Mouse (Mus musculus) C2C12 (cell line): ENCODE data around the gene Kdm5b. TPM values are rescaled to one million over a fixed set of nuclear protein-coding genes. Genes with fewer than 3 reads are reported as not detected.

Experiments used
- H3K27me3 ChIP-seq: one replicate; pipeline ENCODE4 v1.6.1; 2011; ENCODE audit not compliant: control insufficient read depth, insufficient read depth, insufficient read length
- H3K36me3 ChIP-seq: one replicate; pipeline ENCODE4 v1.6.1; 2011; ENCODE audit not compliant: control insufficient read depth, insufficient read depth
- H3K4me3 ChIP-seq: one replicate; pipeline ENCODE4 v1.5.1; 2011; ENCODE audit warnings: mild to moderate bottlenecking, control low read depth; ENCODE audit not compliant: poor library complexity, insufficient read depth, severe bottlenecking
- H3K79me2 ChIP-seq: one replicate; pipeline ENCODE4 v1.6.1; 2011; ENCODE audit not compliant: control insufficient read depth, insufficient read depth
- H3K79me3 ChIP-seq: one replicate; pipeline ENCODE4 v1.6.1; 2011; ENCODE audit warnings: low read depth, control low read depth
- H3ac ChIP-seq: one replicate; pipeline ENCODE3; 2011; ENCODE audit warnings: low read depth; ENCODE audit not compliant: control insufficient read depth, insufficient read length
- CEBPB ChIP-seq: IDR thresholded peaks from one replicate; pipeline ENCODE4 v1.6.1; 2011; ENCODE audit warnings: low read depth, mild to moderate bottlenecking, control low read depth, moderate library complexity
- CTCF ChIP-seq: IDR thresholded peaks from one replicate; pipeline ENCODE4 v1.5.1; 2011; ENCODE audit not compliant: control insufficient read depth, insufficient read depth, insufficient read length
- FOSL1 ChIP-seq: IDR thresholded peaks from one replicate; pipeline ENCODE4 v1.8.0; 2011; ENCODE audit warnings: mild to moderate bottlenecking, low read length; ENCODE audit not compliant: poor library complexity, insufficient read depth, severe bottlenecking
- MAX ChIP-seq: IDR thresholded peaks from one replicate; pipeline ENCODE4 v1.6.1; 2011; ENCODE audit warnings: mild to moderate bottlenecking, control low read depth
- MYOD1 ChIP-seq: IDR thresholded peaks from one replicate; pipeline ENCODE4 v1.6.1; 2011; ENCODE audit warnings: low read depth; ENCODE audit not compliant: control insufficient read depth, insufficient read length
- MYOG ChIP-seq: IDR thresholded peaks from one replicate; pipeline ENCODE4 v1.6.1; 2011; ENCODE audit not compliant: control insufficient read depth, insufficient read length; ENCODE audit errors: extremely low read depth
- USF1 ChIP-seq: IDR thresholded peaks from one replicate; pipeline ENCODE4 v1.6.1; 2011; ENCODE audit warnings: low read depth, mild to moderate bottlenecking, control low read depth, moderate library complexity
- polyA plus RNA-seq: library from polyadenylated mRNA; unstranded; fragments of >200 nt; fragmentation: generic; extraction: Trizol; gene quantifications from one replicate; pipeline ENCODE4 v1.2.1, GENCODE M21; 2012; ENCODE audit warnings: missing spikeins

The Kdm5b gene
- polyA plus RNA-seq, 1 experiment, result 3.4 TPM

GRCm38 (mm10) chr1:134660163-134660562 is 100.2 kb downstream of the Kdm5b start:
- no peaks in the 10 kb centered on the region for H3K79me3 ChIP-seq
- TF ChIP-seq FOSL1, result no peak
- no peak for TF ChIP-seq CEBPB
- no peak for TF ChIP-seq MYOG
- TF ChIP-seq USF1, result no peak
- no peak for TF ChIP-seq MYOD1
- no peak for TF ChIP-seq CTCF
- TF ChIP-seq MAX, result no peak
- no peaks in the 10 kb centered on the region for H3K36me3 ChIP-seq
- H3ac ChIP-seq, result no peak overlapping the region
- H3K4me3 ChIP-seq, result no peak overlapping the region
- peaks cover 32% of the 10 kb centered on the region for H3K27me3 ChIP-seq
- no peaks in the 10 kb centered on the region for H3K79me2 ChIP-seq

- H3K79me3 ChIP-seq, result no peaks in the 10 kb centered on the region
- peaks cover 4% of the 10 kb centered on the region for H3K27me3 ChIP-seq
- no peaks in the 10 kb centered on the region for H3K36me3 ChIP-seq
- H3ac ChIP-seq, result no peak overlapping the region
- H3K4me3 ChIP-seq, result no peak overlapping the region
- TF ChIP-seq CEBPB (no peak), CTCF (no peak), MYOG (no peak), MYOD1 (no peak), FOSL1 (no peak), USF1 (no peak), MAX (no peak)
- no peaks in the 10 kb centered on the region for H3K79me2 ChIP-seq
Observed at GRCm38 (mm10) chr1:134671234-134672070, 111.5 kb downstream of the Kdm5b start.

DNA sequence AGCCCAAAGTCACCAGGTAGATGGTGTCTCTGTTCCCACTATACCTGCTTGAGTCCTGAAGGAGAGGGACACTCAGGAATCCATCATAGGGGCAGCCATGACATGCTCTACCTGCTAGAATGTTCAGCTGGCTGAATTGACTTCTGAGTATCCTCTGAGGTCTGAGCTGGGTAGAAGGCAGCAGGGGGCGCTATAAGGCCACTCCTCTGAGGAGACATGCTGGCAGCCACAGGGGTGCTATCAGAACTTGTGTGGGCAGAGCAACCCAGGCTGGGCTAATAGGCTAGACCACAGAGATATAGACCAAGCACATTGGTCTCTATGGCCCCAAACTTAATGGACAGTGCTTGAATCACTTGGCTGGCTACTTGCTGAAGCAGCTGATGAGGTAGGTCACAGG is 114.3 kb downstream of the Kdm5b start:
- TF ChIP-seq MYOG, result no peak
- no peak for TF ChIP-seq MYOD1
- TF ChIP-seq FOSL1, result no peak
- no peak for TF ChIP-seq USF1
- TF ChIP-seq CEBPB, result no peak
- no peak for TF ChIP-seq CTCF
- no peak for TF ChIP-seq MAX
- H3K79me2 ChIP-seq, result no peaks in the 10 kb centered on the region
- H3K4me3 ChIP-seq, result no peak overlapping the region
- peaks cover 7% of the 10 kb centered on the region for H3K27me3 ChIP-seq
- H3ac ChIP-seq, result no peak overlapping the region
- no peaks in the 10 kb centered on the region for H3K36me3 ChIP-seq
- H3K79me3 ChIP-seq, result no peaks in the 10 kb centered on the region

DNA sequence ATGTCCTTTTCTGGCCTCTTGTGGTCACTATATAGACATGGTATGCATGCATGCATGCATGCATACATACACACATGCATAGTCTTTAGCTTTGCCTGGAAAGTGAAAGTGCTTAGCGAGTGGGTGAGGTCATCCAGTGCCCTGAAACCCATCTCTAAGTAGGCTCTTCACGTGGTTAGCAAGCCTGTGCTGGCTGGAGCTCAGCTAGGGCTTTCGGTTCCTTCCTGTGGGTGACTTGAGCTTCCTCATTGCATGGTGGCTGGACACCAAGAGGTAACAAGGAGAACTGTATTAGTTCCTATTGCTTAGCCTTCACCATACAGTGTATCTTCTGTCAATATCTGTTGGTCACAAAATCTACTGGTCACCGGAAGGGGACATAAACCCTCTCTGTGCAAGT is 119.5 kb downstream of the Kdm5b start:
- TF ChIP-seq FOSL1 (no peak), CEBPB (no peak), USF1 (no peak), MYOG (no peak)
- Histone ChIP-seq H3K79me2 (no peaks in the 10 kb centered on the region), H3K27me3 (peaks cover 13% of the 10 kb centered on the region), H3ac (no peak overlapping the region), H3K36me3 (no peaks in the 10 kb centered on the region), H3K79me3 (no peaks in the 10 kb centered on the region), H3K4me3 (no peak overlapping the region)

- H3K36me3 ChIP-seq, result no peaks in the 10 kb centered on the region
- H3K27me3 ChIP-seq, result peaks cover 13% of the 10 kb centered on the region
- H3ac ChIP-seq, result no peak overlapping the region
- no peak overlapping the region for H3K4me3 ChIP-seq
- TF ChIP-seq CTCF, result no peak
- no peaks in the 10 kb centered on the region for H3K79me2 ChIP-seq
- H3K79me3 ChIP-seq, result no peaks in the 10 kb centered on the region
Observed at GRCm38 (mm10) chr1:134680617-134681016, 120.6 kb downstream of the Kdm5b start.

DNA sequence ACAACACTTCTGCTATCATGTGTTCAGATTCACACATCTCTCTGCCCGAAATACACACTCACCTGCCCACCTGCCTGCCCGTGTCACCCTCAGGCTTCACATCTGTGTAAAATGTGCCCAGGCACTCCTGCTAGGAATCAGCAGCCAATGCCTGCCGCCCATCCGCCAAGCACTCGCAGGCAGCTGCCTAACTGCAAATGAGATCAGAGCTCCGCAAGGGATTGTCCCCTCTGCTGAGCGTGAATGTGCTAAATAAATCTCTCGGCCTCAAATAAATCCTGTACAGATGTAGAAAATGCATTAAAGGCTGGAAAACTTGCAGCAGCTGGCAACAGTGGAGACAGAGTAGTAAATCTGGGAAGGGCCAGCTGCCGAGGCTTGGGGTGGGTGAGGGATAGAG is 122.5 kb downstream of the Kdm5b start:
- H3K4me3 ChIP-seq, result no peak overlapping the region
- no peaks in the 10 kb centered on the region for H3K79me2 ChIP-seq
- H3K27me3 ChIP-seq, result peaks cover 10% of the 10 kb centered on the region
- H3K79me3 ChIP-seq, result no peaks in the 10 kb centered on the region
- H3ac ChIP-seq, result no peak overlapping the region
- no peak for TF ChIP-seq USF1
- TF ChIP-seq CEBPB, result no peak
- TF ChIP-seq FOSL1, result no peak
- TF ChIP-seq MYOD1, result no peak
- no peak for TF ChIP-seq CTCF
- no peak for TF ChIP-seq MAX
- no peak for TF ChIP-seq MYOG
- H3K36me3 ChIP-seq, result no peaks in the 10 kb centered on the region

Other genes starting within 250 kb of the Kdm5b start
- gene Ppfia4, start 227.2 kb upstream of the Kdm5b start, polyA plus RNA-seq, result 0.35 TPM
- gene Tmem183a, start 198.2 kb upstream of the Kdm5b start, polyA plus RNA-seq, result 85.2 TPM
- not detected for gene 4933406M09Rik, start 174.2 kb upstream of the Kdm5b start, polyA plus RNA-seq
- 68.4 TPM for gene Cyb5r1, start 154.6 kb upstream of the Kdm5b start, polyA plus RNA-seq
- 65.7 TPM for gene Adipor1, start 144.8 kb upstream of the Kdm5b start, polyA plus RNA-seq
- gene Klhl12, start 104.6 kb upstream of the Kdm5b start, polyA plus RNA-seq, result 6.5 TPM
- gene Rabif, start 65.5 kb upstream of the Kdm5b start, polyA plus RNA-seq, result 15.6 TPM
- gene Mgat4e, start 10.5 kb upstream of the Kdm5b start, polyA plus RNA-seq, result not detected
- 0.15 TPM for gene Syt2, start 86.5 kb downstream of the Kdm5b start, polyA plus RNA-seq